Comparison of ENCODE assay signal across 8 mouse cellular contexts in the genomic region with DNA sequence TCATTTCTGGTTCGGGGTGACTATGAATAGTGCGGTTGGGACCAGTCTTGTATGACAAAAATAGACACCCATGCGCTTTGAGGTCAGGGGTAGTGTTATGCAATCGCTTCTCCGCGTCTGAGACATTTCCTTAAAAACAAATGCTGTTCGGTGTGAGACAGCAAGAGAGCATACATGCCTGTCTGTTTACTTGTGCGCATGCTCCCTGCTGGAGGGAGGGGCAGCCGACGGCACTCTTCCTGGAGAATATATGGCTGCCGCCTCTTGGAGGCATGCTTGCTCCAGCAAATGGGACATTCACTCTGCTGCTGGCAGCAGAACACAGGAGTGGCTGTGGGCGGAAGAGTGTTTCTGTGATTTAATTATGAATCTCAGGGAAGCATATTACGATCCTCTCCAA.
A peak's percentile ranks its signal among the peaks of the same experiment; 100 is the strongest.
DNase-seq lines count a peak whose midpoint lies in the region; ATAC-seq and TF ChIP-seq lines count a peak whose summit lies in the region.

No protein-coding gene starts in this region.

- 4% methylated on average over 13 of the region's 13 CpGs for WGBS in bone marrow, adult 2 months

- peak overlapping the region; percentile 24 for H3K4me3 ChIP-seq in bone marrow, adult 2 months (replicated peaks; ENCODE audit: control insufficient read depth, low read depth, low read length)

- ATAC-seq in CD4-positive, CD25-positive, alpha-beta regulatory T cell, adult 4 months: peak; percentile 92
- ATAC-seq in frontal cortex, adult (ENCODE audit: low TSS enrichment): peak; percentile 97
- ATAC-seq in hematopoietic stem cell, adult 5-6 weeks (replicated peaks in 1 of 2; ENCODE audit: insufficient read depth in 1 of 2, low FRiP score in 2 of 2, low TSS enrichment in 1 of 2, low read depth in 1 of 2, poor library complexity in 2 of 2, severe bottlenecking in 2 of 2): peak; percentile 85 to 91

- no peak for TF ChIP-seq POLR2A in bone marrow, adult 2 months (IDR thresholded peaks at IDR 0.05; ENCODE audit: borderline replicate concordance, control insufficient read depth, low read depth, low read length)

- H3K4me1 ChIP-seq in bone marrow, adult 2 months (ENCODE audit: control insufficient read depth, insufficient read depth, low read length): peaks cover 2% of the 10 kb centered on the region; the same call in 1 of the 2 replicates

- DNase-seq in layer of hippocampus, postnatal 10 days (ENCODE audit: low spot score in 2 of 2): peak; percentile 68 to 78
- peak; percentile 88 for DNase-seq in lung, postnatal 25 days (ENCODE audit: low spot score)
- DNase-seq in right cerebral cortex, postnatal 25 days: peak; percentile 85
- DNase-seq in urinary bladder, postnatal 25 days (ENCODE audit: low spot score): peak; percentile 53

- H3K27ac ChIP-seq in bone marrow, adult 2 months (ENCODE audit: control insufficient read depth, insufficient read depth, low read depth, low read length, poor library complexity): no peak overlapping the region

- 0 out of 2 replicates have a peak, but pooled peaks have one; percentile 1 for TF ChIP-seq CTCF in bone marrow, adult 2 months (IDR thresholded peaks at IDR 0.05; ENCODE audit: control insufficient read depth, insufficient read depth, low read length)
